Mouse (Mus musculus): ENCODE results near the gene Dmrtc1c2. TPM values are rescaled to one million over a fixed set of nuclear protein-coding genes. Genes with fewer than 3 reads are reported as not detected.

Gene Dmrtc1c2
- polyA plus RNA-seq (2012; rRNA removed; ENCODE audit: low replicate concordance): not detected in 2 replicates

DNA sequence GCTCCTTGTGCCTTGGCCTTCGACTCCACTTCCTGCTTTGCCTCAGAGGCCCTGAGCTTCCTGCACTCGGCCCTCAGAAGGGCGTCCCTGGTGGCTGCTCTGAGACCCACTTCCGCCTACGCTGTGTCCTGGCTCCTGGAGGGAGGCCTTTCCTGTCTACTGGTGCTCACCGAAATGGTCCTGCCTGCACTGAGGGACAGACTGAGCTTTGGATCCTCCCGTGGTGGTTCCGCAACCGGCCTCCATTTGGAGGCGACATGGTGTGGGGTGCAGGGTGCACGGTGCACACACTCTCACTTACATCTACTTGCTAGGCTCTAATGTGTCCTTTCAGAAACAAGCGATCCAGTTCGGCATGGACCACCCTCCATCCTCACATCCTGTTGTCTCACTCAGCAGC lies at the start of gene Dmrtc1c2:
TSS of gene Dmrtc1c2 (minus strand) at position 101 of the 400 bp plus-strand sequence.

DNA sequence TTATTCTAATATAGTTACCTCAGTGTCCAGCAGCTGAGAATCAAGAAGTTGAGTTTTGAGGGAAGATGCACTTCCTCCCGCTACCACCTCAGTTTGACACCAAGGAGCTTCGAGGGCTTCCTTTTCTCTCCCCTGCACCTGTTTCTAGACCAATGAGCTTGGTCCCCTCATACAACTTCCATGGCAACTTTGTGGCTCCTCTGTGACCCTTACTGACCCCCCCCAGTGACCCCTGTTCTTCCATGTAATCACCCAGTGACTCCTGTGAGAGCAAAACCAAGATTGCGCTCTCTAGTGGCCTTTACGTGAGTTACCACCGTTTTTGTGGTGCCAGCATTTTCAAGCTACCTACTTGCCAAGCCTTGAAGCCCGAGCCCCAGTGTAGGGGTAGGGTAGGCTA lies 13.5 kb upstream of the Dmrtc1c2 start, which contains the start of gene 1700031F05Rik:
TSS of gene 1700031F05Rik (minus strand) at position 101 of the 400 bp plus-strand sequence.

DNA sequence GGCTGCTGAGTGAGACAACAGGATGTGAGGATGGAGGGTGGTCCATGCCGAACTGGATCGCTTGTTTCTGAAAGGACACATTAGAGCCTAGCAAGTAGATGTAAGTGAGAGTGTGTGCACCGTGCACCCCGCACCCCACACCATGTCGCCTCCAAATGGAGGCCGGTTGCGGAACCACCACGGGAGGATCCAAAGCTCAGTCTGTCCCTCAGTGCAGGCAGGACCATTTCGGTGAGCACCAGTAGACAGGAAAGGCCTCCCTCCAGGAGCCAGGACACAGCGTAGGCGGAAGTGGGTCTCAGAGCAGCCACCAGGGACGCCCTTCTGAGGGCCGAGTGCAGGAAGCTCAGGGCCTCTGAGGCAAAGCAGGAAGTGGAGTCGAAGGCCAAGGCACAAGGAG lies 51.8 kb downstream of the Dmrtc1c2 start, which contains the start of gene Dmrtc1c1:
TSS of gene Dmrtc1c1 (plus strand) at position 301 of the 400 bp plus-strand sequence.

Other genes starting within 250 kb of the Dmrtc1c2 start
- 6.8 and 8.9 TPM in 2 replicates for gene Phka1, start 210.4 kb downstream of the Dmrtc1c2 start, polyA plus RNA-seq (2012; rRNA removed; ENCODE audit: low replicate concordance)
- gene Gm3880, start 167.6 kb downstream of the Dmrtc1c2 start, polyA plus RNA-seq (2012; rRNA removed; ENCODE audit: low replicate concordance): not detected in 2 replicates
- not detected in 2 replicates for gene Gm9112, start 147.0 kb downstream of the Dmrtc1c2 start, polyA plus RNA-seq (2012; rRNA removed; ENCODE audit: low replicate concordance)
- gene Dmrtc1b, start 146.8 kb downstream of the Dmrtc1c2 start, polyA plus RNA-seq (2012; rRNA removed; ENCODE audit: low replicate concordance): not detected in 2 replicates
- gene Dmrtc1c1, start 51.7 kb downstream of the Dmrtc1c2 start, polyA plus RNA-seq (2012; rRNA removed; ENCODE audit: low replicate concordance): not detected in 2 replicates
- not detected in 2 replicates for gene 1700031F05Rik, start 13.4 kb upstream of the Dmrtc1c2 start, polyA plus RNA-seq (2012; rRNA removed; ENCODE audit: low replicate concordance)
- 0.26 and 1.1 TPM in 2 replicates for gene Dmrtc1a, start 54.1 kb upstream of the Dmrtc1c2 start, polyA plus RNA-seq (2012; rRNA removed; ENCODE audit: low replicate concordance)
- not detected in 2 replicates for gene 1700011M02Rik, start 54.3 kb upstream of the Dmrtc1c2 start, polyA plus RNA-seq (2012; rRNA removed; ENCODE audit: low replicate concordance)
- gene 1700018G05Rik, start 73.8 kb upstream of the Dmrtc1c2 start, polyA plus RNA-seq (2012; rRNA removed; ENCODE audit: low replicate concordance): not detected in 2 replicates

Data from subcutaneous adipose tissue, adult 2 months (tissue).